Mouse (Mus musculus): ENCODE data around the gene Aprt. TPM values are rescaled to one million over a fixed set of nuclear protein-coding genes. Genes with fewer than 3 reads are reported as not detected.

Gene Aprt
- polyA plus RNA-seq, 1 experiment from 2014 or later = 223 TPM

DNA sequence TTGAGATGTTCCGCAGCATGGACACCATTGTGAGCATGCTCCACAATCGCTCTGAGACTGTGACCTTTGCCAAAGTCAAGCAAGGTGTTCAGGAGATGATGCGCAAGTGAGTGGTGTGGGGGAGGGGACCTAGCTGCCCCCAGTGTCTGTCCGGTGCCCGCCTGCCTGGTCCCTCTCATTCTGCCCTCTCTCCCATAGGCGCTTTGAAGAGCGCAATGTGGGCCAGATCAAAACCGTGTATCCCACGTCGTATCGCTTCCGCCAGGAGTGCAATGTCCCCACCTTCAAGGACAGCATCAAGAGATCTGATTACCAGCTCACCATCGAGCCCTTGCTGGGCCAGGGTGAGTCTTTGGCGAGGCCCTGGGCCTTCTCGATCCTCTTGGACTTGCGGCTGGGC lies 6.7 kb downstream of the Aprt start:
- Histone ChIP-seq H3K4me3 (ENCODE audit: low read depth, low read length) (no peak overlapping the region), H3K36me3 (replicated peaks; ENCODE audit: insufficient read depth, low read length) (peaks cover 37% of the 10 kb centered on the region), H3K27me3 (ENCODE audit: insufficient read depth, low read length) (no peaks in the 10 kb centered on the region), H3K4me1 (ENCODE audit: insufficient read depth) (peaks cover 32% of the 10 kb centered on the region), H3K9ac (replicated peaks) (no peak overlapping the region), H3K9me3 (ENCODE audit: low read length) (no peaks in the 10 kb centered on the region), H3K27ac (ENCODE audit: low read depth) (no peak overlapping the region), H3K4me2 (ENCODE audit: low read depth, low read length) (peak overlapping the region; percentile 89)
- TF ChIP-seq CTCF (IDR thresholded peaks at IDR 0.05; ENCODE audit: low read depth) (no peak), EP300 (IDR thresholded peaks at IDR 0.05; ENCODE audit: low read depth) (no peak)
- DNase-seq (no peak), ATAC-seq (no peak)
- 95% methylated on average over 16 of the region's 16 CpGs for WGBS (ENCODE audit: insufficient replicate concordance)

DNA sequence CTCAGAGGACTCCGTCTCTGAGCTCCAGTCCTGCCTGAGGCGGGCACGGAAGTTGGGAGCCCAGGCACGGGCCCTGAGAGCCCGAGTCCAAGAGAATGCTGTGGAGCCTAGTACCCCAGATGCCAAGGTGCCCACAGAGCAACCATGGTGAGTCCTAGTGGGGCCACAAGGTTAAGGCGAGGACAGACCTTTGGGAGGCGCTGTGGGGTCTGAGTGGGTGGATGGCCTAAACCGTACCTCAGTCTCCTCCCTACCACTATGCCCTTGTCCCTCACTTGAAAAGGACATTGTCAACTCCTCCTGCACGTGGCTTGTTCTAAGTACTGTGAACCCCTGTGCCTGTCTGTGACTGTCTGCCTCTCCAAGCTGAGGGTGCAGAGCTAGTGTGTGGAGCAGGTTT lies 7.4 kb downstream of the Aprt start:
- WGBS (ENCODE audit: insufficient replicate concordance) = 61% methylated on average over 9 of the region's 9 CpGs
- TF ChIP-seq CTCF (IDR thresholded peaks at IDR 0.05; ENCODE audit: low read depth) (peak; percentile 32), EP300 (IDR thresholded peaks at IDR 0.05; ENCODE audit: low read depth) (no peak)
- Histone ChIP-seq H3K9ac (replicated peaks) (peak overlapping the region; percentile 94), H3K4me2 (ENCODE audit: low read depth, low read length) (peak overlapping the region; percentile 89), H3K27me3 (ENCODE audit: insufficient read depth, low read length) (no peaks in the 10 kb centered on the region), H3K4me1 (ENCODE audit: insufficient read depth) (peaks cover 28% of the 10 kb centered on the region), H3K4me3 (ENCODE audit: low read depth, low read length) (peak overlapping the region; percentile 87), H3K27ac (ENCODE audit: low read depth) (no peak overlapping the region), H3K36me3 (replicated peaks; ENCODE audit: insufficient read depth, low read length) (peaks cover 37% of the 10 kb centered on the region), H3K9me3 (ENCODE audit: low read length) (no peaks in the 10 kb centered on the region)
- DNase-seq (no peak), ATAC-seq (no peak)

DNA sequence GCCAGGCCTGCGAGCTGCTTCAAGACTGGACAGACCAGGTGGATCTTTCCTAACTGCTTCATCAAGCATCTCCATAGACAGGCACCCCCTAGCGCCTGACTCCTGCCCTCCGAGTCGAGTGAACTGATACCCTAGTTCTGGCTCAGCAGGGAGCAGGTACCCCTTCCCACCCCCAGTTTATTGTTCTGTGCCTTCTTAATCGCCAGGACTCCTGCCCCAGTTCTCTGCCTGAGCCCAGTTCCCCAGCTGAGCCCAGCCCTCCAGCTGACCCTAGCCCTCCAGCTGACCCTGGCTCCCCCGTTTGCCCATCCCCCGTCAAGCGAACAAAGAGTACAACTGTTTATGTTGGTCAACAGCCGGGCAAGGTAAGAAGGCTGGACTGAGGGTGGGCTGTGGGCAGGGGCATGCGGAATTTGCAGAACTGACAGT lies 7.8 kb downstream of the Aprt start:
- Histone ChIP-seq H3K4me1 (ENCODE audit: insufficient read depth) (peaks cover 28% of the 10 kb centered on the region), H3K27me3 (ENCODE audit: insufficient read depth, low read length) (no peaks in the 10 kb centered on the region), H3K9me3 (ENCODE audit: low read length) (no peaks in the 10 kb centered on the region), H3K36me3 (replicated peaks; ENCODE audit: insufficient read depth, low read length) (peaks cover 37% of the 10 kb centered on the region), H3K9ac (replicated peaks) (peak overlapping the region; percentile 94), H3K4me2 (ENCODE audit: low read depth, low read length) (peak overlapping the region; percentile 89), H3K27ac (ENCODE audit: low read depth) (no peak overlapping the region; the same call in 1 of the 2 replicates), H3K4me3 (ENCODE audit: low read depth, low read length) (peak overlapping the region; percentile 87)
- WGBS (ENCODE audit: insufficient replicate concordance) = 12% methylated on average over 10 of the region's 10 CpGs
- DNase-seq (peak; percentile 55), ATAC-seq (no peak)
- TF ChIP-seq CTCF (IDR thresholded peaks at IDR 0.05; ENCODE audit: low read depth) (peak; percentile 57), EP300 (IDR thresholded peaks at IDR 0.05; ENCODE audit: low read depth) (no peak)

DNA sequence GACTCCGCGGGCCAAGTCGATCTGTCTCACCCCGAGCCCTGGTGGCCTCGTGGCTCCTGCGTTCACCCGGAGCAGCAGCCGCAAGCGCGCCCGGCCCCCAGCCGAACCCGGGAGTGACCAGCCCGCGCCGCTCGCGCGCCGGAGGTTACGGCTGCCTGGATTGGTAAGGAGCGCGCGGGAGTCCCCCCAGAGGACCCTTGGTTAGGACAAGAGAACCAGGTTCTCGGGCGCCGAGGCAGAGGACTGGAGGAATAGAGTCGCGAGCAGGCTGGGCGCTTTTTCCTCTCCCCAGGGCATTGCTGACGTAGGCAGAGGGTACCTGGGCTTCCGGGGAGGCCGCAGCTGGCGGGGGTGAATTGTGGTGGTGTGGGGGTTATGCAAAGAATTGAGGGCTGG lies 8.6 kb downstream of the Aprt start:
- Histone ChIP-seq H3K36me3 (replicated peaks; ENCODE audit: insufficient read depth, low read length) (peaks cover 36% of the 10 kb centered on the region), H3K4me3 (ENCODE audit: low read depth, low read length) (peak overlapping the region; percentile 87), H3K4me2 (ENCODE audit: low read depth, low read length) (peak overlapping the region; percentile 89), H3K9me3 (ENCODE audit: low read length) (no peaks in the 10 kb centered on the region), H3K27me3 (ENCODE audit: insufficient read depth, low read length) (no peaks in the 10 kb centered on the region), H3K27ac (ENCODE audit: low read depth) (peak overlapping the region; percentile 95), H3K4me1 (ENCODE audit: insufficient read depth) (peaks cover 25% of the 10 kb centered on the region), H3K9ac (replicated peaks) (peak overlapping the region; percentile 94)
- ATAC-seq (peak; percentile 41), DNase-seq (no peak)
- 2% methylated on average over 34 of the region's 34 CpGs for WGBS (ENCODE audit: insufficient replicate concordance)
- TF ChIP-seq CTCF (IDR thresholded peaks at IDR 0.05; ENCODE audit: low read depth) (no peak), EP300 (IDR thresholded peaks at IDR 0.05; ENCODE audit: low read depth) (0 out of 2 replicates have a peak, but pooled peaks have one; percentile 5)

DNA sequence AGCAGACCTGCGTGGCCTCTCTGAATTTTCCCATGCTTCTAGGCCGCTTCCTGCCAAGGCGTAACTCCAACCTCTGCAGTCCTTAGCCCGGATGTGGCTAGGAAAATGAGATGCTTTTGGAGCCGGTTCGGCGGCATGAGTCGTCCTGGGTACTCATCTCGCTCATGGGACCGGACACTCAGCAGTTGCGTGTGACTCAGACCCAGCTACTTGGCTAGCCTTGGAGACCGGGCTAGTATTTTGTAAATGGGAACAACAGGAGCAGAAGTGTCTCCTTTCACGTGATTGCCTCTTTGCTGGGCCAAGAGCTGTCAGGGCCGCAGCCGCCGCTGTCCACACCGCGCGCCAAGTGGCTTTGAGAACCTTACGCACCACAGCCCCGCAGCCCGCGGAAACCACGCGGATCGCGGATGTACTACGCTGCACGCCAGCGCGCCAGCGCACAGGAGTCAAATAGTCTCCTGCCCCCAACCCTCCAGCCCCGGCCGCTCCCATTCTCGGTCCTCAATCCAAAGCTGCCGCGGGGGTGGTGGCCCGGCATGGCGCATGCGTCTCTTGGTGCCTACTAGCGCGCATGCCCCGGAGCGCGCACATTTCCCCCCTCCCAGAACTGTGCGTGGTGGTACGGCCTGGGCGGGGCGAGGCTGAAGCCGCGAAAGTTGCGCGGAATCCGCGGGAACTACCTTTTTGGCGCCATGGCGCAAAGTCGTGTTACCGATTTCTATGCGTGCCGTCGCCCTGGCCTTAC lies 9.2 kb downstream of the Aprt start, which contains the start of gene Cdt1:
Gene Cdt1, plus strand, starts transcription at position 655 of the 748 bp plus-strand sequence.
- H3K9ac ChIP-seq (replicated peaks) = peak within 1 kb of the TSS; percentile 94
- under 1% methylated on average over 61 of the region's 62 CpGs for WGBS (ENCODE audit: insufficient replicate concordance)
- peak within 1 kb of the TSS; percentile 87 for H3K4me3 ChIP-seq (ENCODE audit: low read depth, low read length)
- DNase-seq (peak; percentile 97), ATAC-seq (peak; percentile 95)
- peaks cover 31% of the 10 kb centered on the region for H3K36me3 ChIP-seq (replicated peaks; ENCODE audit: insufficient read depth, low read length)
- H3K27ac ChIP-seq (ENCODE audit: low read depth) = peak within 1 kb of the TSS; percentile 95
- H3K4me2 ChIP-seq (ENCODE audit: low read depth, low read length) = peak within 1 kb of the TSS; percentile 89
- H3K27me3 ChIP-seq (ENCODE audit: insufficient read depth, low read length) = no peaks in the 10 kb centered on the region
- TF ChIP-seq CTCF (IDR thresholded peaks at IDR 0.05; ENCODE audit: low read depth) = no peak
- 0 out of 2 replicates have a peak, but pooled peaks have one; percentile 57 for TF ChIP-seq EP300 (IDR thresholded peaks at IDR 0.05; ENCODE audit: low read depth)
- H3K4me1 ChIP-seq (ENCODE audit: insufficient read depth) = peaks cover 25% of the 10 kb centered on the region
- H3K9me3 ChIP-seq (ENCODE audit: low read length) = no peaks in the 10 kb centered on the region

DNA sequence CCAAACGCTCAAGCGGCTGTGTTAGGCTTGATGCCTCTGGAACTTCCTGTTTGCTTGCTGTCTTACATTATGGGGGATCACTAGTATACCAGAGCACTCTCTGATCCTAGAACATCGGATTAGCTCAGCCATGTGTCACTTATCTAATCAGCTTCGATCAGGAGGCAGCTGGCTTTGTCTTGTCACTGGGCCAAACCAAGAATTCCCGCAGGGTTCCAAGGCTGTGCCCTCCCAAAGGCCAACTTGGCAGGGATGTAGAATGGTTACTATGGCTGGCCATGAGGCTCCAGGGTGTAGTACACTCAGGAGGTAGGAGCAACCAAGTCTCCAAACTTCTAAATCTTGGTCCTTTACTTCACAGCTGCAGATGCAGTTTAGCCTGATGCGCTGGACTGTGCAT lies 9.9 kb downstream of the Aprt start:
- peaks cover 25% of the 10 kb centered on the region for H3K4me1 ChIP-seq (ENCODE audit: insufficient read depth)
- H3K27me3 ChIP-seq (ENCODE audit: insufficient read depth, low read length) = no peaks in the 10 kb centered on the region
- H3K4me3 ChIP-seq (ENCODE audit: low read depth, low read length) = peak overlapping the region; percentile 87
- H3K27ac ChIP-seq (ENCODE audit: low read depth) = peak overlapping the region; percentile 95
- H3K9me3 ChIP-seq (ENCODE audit: low read length) = no peaks in the 10 kb centered on the region
- peak overlapping the region; percentile 89 for H3K4me2 ChIP-seq (ENCODE audit: low read depth, low read length)
- DNase-seq = no peak
- no peak for TF ChIP-seq EP300 (IDR thresholded peaks at IDR 0.05; ENCODE audit: low read depth)
- no peak for TF ChIP-seq CTCF (IDR thresholded peaks at IDR 0.05; ENCODE audit: low read depth)
- peak overlapping the region; percentile 94 for H3K9ac ChIP-seq (replicated peaks)
- WGBS (ENCODE audit: insufficient replicate concordance) = 21% methylated on average over 6 of the region's 6 CpGs
- no peak for ATAC-seq
- H3K36me3 ChIP-seq (replicated peaks; ENCODE audit: insufficient read depth, low read length) = peaks cover 23% of the 10 kb centered on the region
